Mouse (Mus musculus): ENCODE measurements around the gene Hsf2bp.

DNA sequence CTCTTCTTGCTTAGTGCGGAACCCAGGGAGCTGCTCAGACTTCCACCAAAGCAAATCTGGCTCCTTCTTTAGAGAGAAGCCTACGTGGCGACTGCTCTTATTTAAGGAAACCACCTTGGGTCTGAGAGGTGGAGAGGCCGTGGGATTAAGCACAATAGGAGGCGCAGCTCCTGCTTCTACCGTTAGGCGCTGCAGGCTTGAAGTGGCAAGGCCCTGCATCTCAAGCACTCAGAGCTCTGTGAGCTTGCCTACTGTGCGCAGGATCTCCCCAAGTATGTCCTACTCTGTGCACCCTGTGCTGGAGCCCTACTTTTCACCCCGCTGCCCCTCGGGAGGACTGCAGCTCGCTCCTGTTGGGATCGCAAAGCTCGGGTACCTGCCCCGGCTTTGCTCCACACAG, 25.1 kb upstream of the Hsf2bp start:
- no peak for TF ChIP-seq GATA1 (IDR thresholded peaks at IDR 0.05; ENCODE audit: borderline replicate concordance, low read length)
- no peak for TF ChIP-seq FLI1 (IDR thresholded peaks at IDR 0.05; ENCODE audit: low read length)

All from megakaryocyte, embryonic 14.5 days (primary cell).